Mouse (Mus musculus) ES-Bruce4 (cell line): ENCODE measurements around the gene Chst15.

Experiments used
- CTCF ChIP-seq: IDR thresholded peaks from one replicate; pipeline ENCODE4 v1.8.1; 2011; ENCODE audit warnings: low read depth, low read length
- EP300 ChIP-seq: IDR thresholded peaks from 2 replicates; pipeline ENCODE4 v1.6.1; 2011; ENCODE audit warnings: low read depth, low read length; ENCODE audit not compliant: insufficient read depth
- POLR2A ChIP-seq: IDR thresholded peaks from one replicate; pipeline ENCODE4 v1.8.1; 2011; ENCODE audit warnings: low read length; ENCODE audit not compliant: insufficient read depth

DNA sequence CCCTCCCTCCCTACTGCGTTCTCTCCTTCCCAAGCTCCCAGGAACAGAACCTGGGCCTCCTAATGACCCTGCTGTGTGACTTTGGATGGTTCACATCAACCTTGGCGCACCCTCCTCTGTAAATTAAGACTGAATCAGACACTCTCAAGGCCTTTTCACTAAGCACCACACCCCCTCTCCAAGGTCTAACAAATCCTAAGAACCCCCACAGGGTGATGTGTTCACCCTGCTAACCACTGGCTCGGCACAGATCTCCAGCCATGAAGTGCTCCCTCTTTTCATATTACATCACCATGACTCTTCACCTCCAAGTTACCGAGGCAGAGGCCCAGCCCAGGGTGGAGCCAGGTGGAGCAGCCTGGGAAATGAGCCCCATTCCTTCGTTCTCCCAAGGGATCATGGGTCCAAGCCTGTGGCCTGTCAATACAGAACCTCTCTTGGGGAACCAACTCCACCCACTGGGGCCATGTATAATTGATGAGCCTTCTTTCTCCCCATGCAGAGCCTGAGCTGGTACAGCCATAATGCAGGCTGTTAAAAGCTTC lies 28.6 kb upstream of the Chst15 start:
- TF ChIP-seq POLR2A: no peak
- no peak for TF ChIP-seq CTCF
- no peak for TF ChIP-seq EP300
